Mouse (Mus musculus) ES-E14 (cell line): ENCODE measurements around the gene Tbx19.

Experiments used
- CHD2 ChIP-seq: IDR thresholded peaks from 2 replicates; pipeline ENCODE4 v1.6.1; 2014; ENCODE audit warnings: mild to moderate bottlenecking, low read depth, low read length, inconsistent platforms
- HCFC1 ChIP-seq: IDR thresholded peaks from 2 replicates; pipeline ENCODE4 v1.6.1; 2012; ENCODE audit warnings: low read length, inconsistent platforms, borderline replicate concordance; ENCODE audit not compliant: insufficient read depth
- MAFK ChIP-seq: IDR thresholded peaks from 2 replicates; pipeline ENCODE4 v1.6.1; 2014; ENCODE audit warnings: mild to moderate bottlenecking, low read depth, low read length, inconsistent platforms; ENCODE audit not compliant: insufficient read depth
- ZC3H11A ChIP-seq: IDR thresholded peaks from 2 replicates; pipeline ENCODE4 v1.6.1; 2012; ENCODE audit warnings: low read depth, mild to moderate bottlenecking, inconsistent platforms, low read length, borderline replicate concordance
- ZNF384 ChIP-seq: IDR thresholded peaks from 2 replicates; pipeline ENCODE4 v1.6.1; 2012; ENCODE audit warnings: low read depth, low read length, inconsistent platforms

GRCm38 (mm10) chr1:165205591-165205990 is 45.0 kb upstream of the Tbx19 start:
- TF ChIP-seq MAFK (no peak), HCFC1 (no peak), ZC3H11A (no peak), ZNF384 (no peak), CHD2 (no peak)
